Mouse (Mus musculus): Measurements from ENCODE around the gene Usp7. TPM values are rescaled to one million over a fixed set of nuclear protein-coding genes. Genes with fewer than 3 reads are reported as not detected.

The Usp7 gene
- polyA plus RNA-seq, 1 experiment: 61.2 TPM

- no peak overlapping the region for H3K27ac ChIP-seq (ENCODE audit: insufficient read depth, low read depth, low read length)
- TF ChIP-seq POLR2A (IDR thresholded peaks at IDR 0.05; ENCODE audit: borderline replicate concordance, low read depth, low read length): no peak
- no peak; the same call in 1 of the 2 replicates for TF ChIP-seq CTCF (IDR thresholded peaks at IDR 0.05; ENCODE audit: low read depth, low read length)
- peaks cover 31% of the 10 kb centered on the region for H3K4me1 ChIP-seq (ENCODE audit: control insufficient read depth, insufficient read depth, low read length)
- no peak overlapping the region for H3K4me3 ChIP-seq (ENCODE audit: insufficient read depth, low read length)
Measured at GRCm38 (mm10) chr16:8769466-8769865, 22.6 kb downstream of the Usp7 start.

DNA sequence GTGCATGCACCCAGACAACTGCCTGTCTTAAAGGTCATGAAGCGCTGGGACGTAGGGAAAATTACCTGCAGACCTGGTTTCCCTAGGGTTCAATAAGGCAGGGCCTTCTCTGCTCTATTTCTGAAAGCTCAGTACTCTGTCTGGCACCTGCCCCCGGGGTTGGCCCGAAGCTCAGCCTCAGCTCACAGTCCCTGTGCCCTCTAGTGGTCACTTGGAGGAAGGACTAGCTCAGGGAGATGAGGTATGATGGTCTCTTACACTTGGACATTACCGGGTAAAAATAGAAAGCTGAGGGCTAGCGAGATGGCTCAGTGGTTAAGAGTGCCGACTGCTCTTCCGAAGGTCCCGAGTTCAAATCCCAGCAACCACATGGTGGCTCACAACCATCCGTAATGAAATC lies 23.0 kb downstream of the Usp7 start:
- H3K27ac ChIP-seq (ENCODE audit: insufficient read depth, low read depth, low read length): peak overlapping the region; percentile 70
- peaks cover 31% of the 10 kb centered on the region for H3K4me1 ChIP-seq (ENCODE audit: control insufficient read depth, insufficient read depth, low read length)
- TF ChIP-seq POLR2A (IDR thresholded peaks at IDR 0.05; ENCODE audit: borderline replicate concordance, low read depth, low read length): no peak
- TF ChIP-seq CTCF (IDR thresholded peaks at IDR 0.05; ENCODE audit: low read depth, low read length): peak; percentile 58; the same call in 1 of the 2 replicates
- H3K4me3 ChIP-seq (ENCODE audit: insufficient read depth, low read length): no peak overlapping the region

DNA sequence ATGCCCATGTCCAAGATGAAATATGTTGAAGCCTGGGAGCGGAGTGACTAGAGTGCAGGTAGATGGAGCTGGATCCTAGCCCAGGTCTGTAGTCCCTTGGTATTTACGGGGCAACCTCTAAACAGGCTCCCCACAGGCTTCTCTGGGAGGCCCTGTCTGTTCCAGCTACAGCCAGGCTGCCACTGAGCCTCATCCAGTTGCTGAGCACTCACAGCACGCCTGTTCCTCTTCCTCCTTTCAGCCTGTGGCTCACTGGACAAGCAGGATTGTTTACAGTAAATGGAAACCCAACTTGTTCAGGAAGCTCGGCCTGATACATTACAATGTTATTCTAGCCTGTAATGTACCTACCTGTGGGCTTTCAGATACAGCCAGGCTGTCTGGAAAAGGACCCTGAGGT lies 23.5 kb downstream of the Usp7 start:
- no peak overlapping the region for H3K4me3 ChIP-seq (ENCODE audit: insufficient read depth, low read length)

DNA sequence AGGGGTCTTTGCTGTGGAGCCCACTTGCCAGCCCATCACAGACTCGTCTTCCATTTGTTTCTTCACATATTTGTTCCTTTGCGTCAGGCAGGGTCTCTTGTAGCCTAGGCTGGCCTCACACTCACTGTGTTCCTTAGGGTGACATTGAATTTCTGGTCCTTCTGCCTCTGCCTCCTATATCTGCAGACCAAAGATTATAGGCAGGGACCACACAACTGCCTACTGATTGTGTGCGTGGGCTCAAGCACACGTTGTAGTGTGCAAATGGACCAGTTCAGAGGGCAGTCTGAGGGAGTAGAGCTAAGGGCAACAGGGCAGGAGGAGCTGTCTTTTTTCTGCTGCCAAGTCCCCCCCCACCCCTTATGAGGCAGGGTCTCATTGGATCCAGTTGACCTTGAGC lies 24.0 kb downstream of the Usp7 start:
- Histone ChIP-seq H3K4me1 (ENCODE audit: control insufficient read depth, insufficient read depth, low read length) (peaks cover 31% of the 10 kb centered on the region), H3K4me3 (ENCODE audit: insufficient read depth, low read length) (no peak overlapping the region), H3K27ac (ENCODE audit: insufficient read depth, low read depth, low read length) (peak overlapping the region; percentile 70)
- no peak for TF ChIP-seq CTCF (IDR thresholded peaks at IDR 0.05; ENCODE audit: low read depth, low read length)
- no peak for TF ChIP-seq POLR2A (IDR thresholded peaks at IDR 0.05; ENCODE audit: borderline replicate concordance, low read depth, low read length)

More for the DNA sequence above, 23.5 kb downstream of the Usp7 start:
- H3K4me1 ChIP-seq (ENCODE audit: control insufficient read depth, insufficient read depth, low read length): peaks cover 31% of the 10 kb centered on the region
- TF ChIP-seq POLR2A (IDR thresholded peaks at IDR 0.05; ENCODE audit: borderline replicate concordance, low read depth, low read length) (no peak), CTCF (IDR thresholded peaks at IDR 0.05; ENCODE audit: low read depth, low read length) (no peak)
- peak overlapping the region; percentile 70 for H3K27ac ChIP-seq (ENCODE audit: insufficient read depth, low read depth, low read length)

DNA sequence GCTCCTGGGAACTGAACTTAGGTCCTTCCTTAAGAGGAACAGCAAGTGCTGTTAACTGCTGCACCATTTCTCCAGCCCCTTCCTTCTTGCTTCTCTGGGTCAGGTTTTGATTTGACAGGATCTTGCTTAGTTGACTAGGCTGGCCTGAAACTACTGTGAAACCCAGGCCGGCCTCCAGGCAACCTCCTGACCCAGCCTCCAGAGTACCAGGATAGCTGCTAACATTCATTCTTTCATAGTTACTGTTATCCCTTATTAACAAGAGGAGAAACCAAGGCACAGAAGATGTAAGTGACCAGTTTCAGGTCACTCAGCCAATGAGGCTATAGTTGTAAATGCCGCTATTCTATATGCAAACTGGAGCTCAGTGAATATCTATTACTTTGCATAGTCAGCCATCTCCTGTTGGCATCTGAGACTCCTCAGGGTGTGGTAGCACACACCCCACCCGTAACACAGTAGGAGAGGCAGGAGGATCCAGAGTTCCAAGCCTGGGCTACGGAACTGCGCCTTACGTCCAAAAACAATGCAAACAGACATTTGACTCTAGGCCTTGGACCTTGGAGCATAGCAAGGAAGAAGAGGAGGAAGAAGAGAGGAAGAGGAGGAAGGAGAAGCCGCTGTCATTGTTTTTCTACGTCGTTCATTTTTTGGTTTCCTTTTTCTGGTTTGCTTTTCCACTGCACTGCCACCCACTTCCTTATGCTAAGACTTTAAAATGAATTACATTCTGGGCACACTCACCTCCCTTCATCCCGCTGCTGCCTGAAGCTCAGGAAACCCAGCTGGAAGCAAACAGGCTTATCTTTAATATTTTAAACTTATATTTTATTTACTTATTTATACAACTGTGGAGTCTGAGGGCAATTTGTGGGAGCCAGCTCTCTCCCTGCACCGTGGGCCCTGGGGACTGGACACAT lies 24.7 kb downstream of the Usp7 start:
- TF ChIP-seq POLR2A (IDR thresholded peaks at IDR 0.05; ENCODE audit: borderline replicate concordance, low read depth, low read length) (no peak), CTCF (IDR thresholded peaks at IDR 0.05; ENCODE audit: low read depth, low read length) (no peak)
- H3K4me1 ChIP-seq (ENCODE audit: control insufficient read depth, insufficient read depth, low read length): peaks cover 31% of the 10 kb centered on the region
- no peak overlapping the region for H3K27ac ChIP-seq (ENCODE audit: insufficient read depth, low read depth, low read length)
- H3K4me3 ChIP-seq (ENCODE audit: insufficient read depth, low read length): no peak overlapping the region

DNA sequence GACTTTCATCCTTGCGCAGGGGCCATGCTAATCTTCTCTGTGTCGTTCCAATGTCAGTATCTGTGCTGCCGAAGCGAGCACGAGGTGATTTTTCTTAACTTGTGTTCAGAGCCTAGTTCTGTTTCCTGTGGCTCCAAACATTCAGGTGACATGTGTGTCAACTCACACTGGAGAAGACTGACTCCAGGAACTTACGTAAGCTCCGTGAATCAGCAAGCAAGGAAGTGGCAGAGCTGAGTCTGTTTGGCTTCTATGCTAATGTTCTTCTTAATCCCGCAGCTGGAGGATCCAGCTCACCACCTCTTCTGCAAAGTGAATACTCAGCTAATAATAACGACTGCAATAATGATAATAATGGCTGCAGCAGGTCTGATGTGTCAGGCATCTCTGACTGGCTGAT lies 25.9 kb downstream of the Usp7 start:
- Histone ChIP-seq H3K4me3 (ENCODE audit: insufficient read depth, low read length) (no peak overlapping the region), H3K27ac (ENCODE audit: insufficient read depth, low read depth, low read length) (0 out of 2 replicates have a peak overlapping the region, but pooled peaks have one; percentile 35), H3K4me1 (ENCODE audit: control insufficient read depth, insufficient read depth, low read length) (peaks cover 31% of the 10 kb centered on the region)
- TF ChIP-seq POLR2A (IDR thresholded peaks at IDR 0.05; ENCODE audit: borderline replicate concordance, low read depth, low read length): no peak
- no peak for TF ChIP-seq CTCF (IDR thresholded peaks at IDR 0.05; ENCODE audit: low read depth, low read length)

- H3K27ac ChIP-seq (ENCODE audit: insufficient read depth, low read depth, low read length): no peak overlapping the region
- TF ChIP-seq POLR2A (IDR thresholded peaks at IDR 0.05; ENCODE audit: borderline replicate concordance, low read depth, low read length): no peak
- TF ChIP-seq CTCF (IDR thresholded peaks at IDR 0.05; ENCODE audit: low read depth, low read length): no peak
Measured at GRCm38 (mm10) chr16:8764124-8764907, 27.8 kb downstream of the Usp7 start.

DNA sequence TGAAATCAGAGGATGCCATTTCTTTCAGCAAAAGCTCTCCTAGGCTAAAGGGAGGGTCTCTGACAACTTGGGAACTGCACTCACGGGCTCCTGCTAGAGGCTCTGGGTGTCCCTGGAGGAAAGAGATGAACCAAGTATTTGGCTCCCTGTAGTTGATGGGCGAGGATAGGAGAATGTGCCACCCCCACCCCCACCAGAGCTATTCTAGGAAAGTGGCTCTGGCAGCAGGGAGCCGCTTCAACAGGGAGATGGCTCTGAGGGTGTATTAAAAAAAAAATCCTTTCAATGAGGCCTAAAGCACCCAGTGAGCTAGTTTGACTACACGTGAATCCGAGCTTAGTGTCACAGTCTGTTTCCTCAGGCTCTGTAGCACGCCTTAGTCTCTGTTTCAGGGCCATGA lies 29.1 kb downstream of the Usp7 start:
- H3K27ac ChIP-seq (ENCODE audit: insufficient read depth, low read depth, low read length): no peak overlapping the region
- peaks cover 23% of the 10 kb centered on the region for H3K4me1 ChIP-seq (ENCODE audit: control insufficient read depth, insufficient read depth, low read length)
- TF ChIP-seq POLR2A (IDR thresholded peaks at IDR 0.05; ENCODE audit: borderline replicate concordance, low read depth, low read length): no peak
- no peak for TF ChIP-seq CTCF (IDR thresholded peaks at IDR 0.05; ENCODE audit: low read depth, low read length)
- H3K4me3 ChIP-seq (ENCODE audit: insufficient read depth, low read length): no peak overlapping the region

More at GRCm38 (mm10) chr16:8764124-8764907, 27.8 kb downstream of the Usp7 start:
- Histone ChIP-seq H3K4me1 (ENCODE audit: control insufficient read depth, insufficient read depth, low read length) (peaks cover 31% of the 10 kb centered on the region), H3K4me3 (ENCODE audit: insufficient read depth, low read length) (no peak overlapping the region)

- H3K4me1 ChIP-seq (ENCODE audit: control insufficient read depth, insufficient read depth, low read length): peaks cover 12% of the 10 kb centered on the region
- H3K27ac ChIP-seq (ENCODE audit: insufficient read depth, low read depth, low read length): no peak overlapping the region
- H3K4me3 ChIP-seq (ENCODE audit: insufficient read depth, low read length): no peak overlapping the region
- TF ChIP-seq CTCF (IDR thresholded peaks at IDR 0.05; ENCODE audit: low read depth, low read length): no peak
- TF ChIP-seq POLR2A (IDR thresholded peaks at IDR 0.05; ENCODE audit: borderline replicate concordance, low read depth, low read length): no peak
Measured at GRCm38 (mm10) chr16:8761894-8762293, 30.2 kb downstream of the Usp7 start.
